Mouse (Mus musculus): Measurements from ENCODE around the gene Chd4. TPM values are rescaled to one million over a fixed set of nuclear protein-coding genes. Genes with fewer than 3 reads are reported as not detected.
"Not testable (repeated sequence)": the region's sequence is repeated elsewhere in the genome, so short reads cannot be mapped to it uniquely, and the experiment has no call there.

Chd4 gene
- polyA plus RNA-seq (2015; fragmentation: Nextera tagmentation; extraction: Ambion mirVana) = 89.0 and 107 TPM in 2 replicates

DNA sequence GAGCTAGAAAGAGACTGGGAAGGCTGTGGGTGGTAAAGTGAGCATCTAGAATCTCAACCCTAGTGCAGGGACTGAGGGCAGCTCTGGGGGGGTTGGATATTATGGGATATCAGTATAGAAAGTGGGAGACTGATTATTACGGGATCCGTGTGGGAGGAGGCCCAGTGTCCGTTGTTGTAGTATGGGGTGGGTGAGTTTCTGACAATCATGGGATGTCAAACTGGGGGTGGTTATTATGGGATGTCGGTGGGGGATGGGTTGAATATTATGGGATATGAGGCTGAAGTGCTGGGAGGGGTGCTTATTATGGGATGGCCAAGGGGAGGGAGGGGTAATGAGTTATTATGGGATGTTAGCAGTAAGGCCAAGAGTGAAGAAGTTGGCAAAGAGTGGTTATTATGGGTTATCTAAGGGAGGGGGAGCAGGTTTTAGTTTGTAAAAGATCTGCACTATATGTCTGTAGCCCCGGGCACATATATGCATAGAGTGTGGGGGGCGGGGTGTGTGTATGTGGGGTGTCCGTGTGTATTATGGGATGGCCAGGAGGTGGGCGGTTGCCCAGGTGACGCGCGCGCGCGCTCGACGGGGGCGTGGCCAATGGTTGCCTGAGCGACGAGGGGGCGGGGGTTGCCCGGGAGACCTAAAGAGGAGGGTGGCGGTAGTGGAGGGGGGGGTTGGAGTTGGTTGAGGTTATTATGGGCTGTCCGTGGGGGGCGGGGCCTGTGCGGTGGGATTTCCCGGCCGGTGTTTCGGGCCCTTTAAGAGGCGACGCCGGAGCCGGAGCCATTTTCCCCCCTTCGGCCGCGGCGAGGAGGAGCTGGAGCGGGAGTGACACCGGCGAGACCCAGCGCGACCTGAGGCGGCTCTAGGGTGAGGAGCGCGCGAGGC is at the start of gene Chd4:
Chd4 (plus strand) TSS at position 591 of the 888 bp plus-strand sequence.
- peaks cover 26% of the 10 kb centered on the region for H3K36me3 ChIP-seq
- H3K4me1 ChIP-seq (replicated peaks) = peaks cover 44% of the 10 kb centered on the region
- peak within 1 kb of the TSS; percentile 97 for H3K27ac ChIP-seq (replicated peaks)
- H3K4me2 ChIP-seq = peak within 1 kb of the TSS; percentile 98
- peak within 1 kb of the TSS; percentile 99 for H3K4me3 ChIP-seq
- 1% methylated on average over 42 of the region's 45 CpGs for WGBS
- peak within 1 kb of the TSS; percentile 99 for H3K9ac ChIP-seq
- no peaks in the 10 kb centered on the region for H3K9me3 ChIP-seq
- ATAC-seq (ENCODE audit: low read depth) = peak; percentile 76
- no peaks in the 10 kb centered on the region for H3K27me3 ChIP-seq

DNA sequence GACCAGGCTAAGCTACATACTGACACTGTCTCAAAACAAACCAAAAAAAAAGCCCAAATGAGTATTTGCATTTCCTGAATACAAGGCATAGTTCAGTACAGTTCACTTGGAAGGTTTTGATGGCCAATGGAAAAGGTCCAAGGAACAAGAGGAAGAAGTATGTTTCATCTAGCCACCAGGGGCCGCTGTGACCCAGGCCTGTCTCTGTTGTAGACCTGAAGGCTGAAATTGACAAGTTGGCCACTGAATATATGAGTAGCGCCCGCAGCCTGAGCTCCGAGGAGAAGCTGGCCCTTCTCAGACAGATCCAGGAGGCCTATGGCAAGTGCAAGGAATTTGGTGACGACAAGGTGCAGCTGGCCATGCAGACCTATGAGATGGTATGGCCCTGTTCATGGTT is 49.1 kb upstream of the Chd4 start:
- Histone ChIP-seq H3K27me3 (no peaks in the 10 kb centered on the region), H3K4me3 (no peak overlapping the region), H3K36me3 (peaks cover 81% of the 10 kb centered on the region), H3K9me3 (no peaks in the 10 kb centered on the region), H3K9ac (no peak overlapping the region), H3K27ac (replicated peaks) (no peak overlapping the region), H3K4me2 (no peak overlapping the region), H3K4me1 (replicated peaks) (0 out of 2 replicates have a peak, but pooled peaks cover 2% of the 10 kb centered on the region)
- 34% methylated on average over 5 of the region's 5 CpGs for WGBS
- peak; percentile 62 for ATAC-seq (ENCODE audit: low read depth)

GRCm38 (mm10) chr6:125049678-125050077 is 46.1 kb upstream of the Chd4 start, which contains the start of gene Acrbp:
Gene Acrbp, plus strand, starts transcription at chr6:125049689.
- H3K27ac ChIP-seq (replicated peaks) = no peak within 1 kb of the TSS
- no peak within 1 kb of the TSS for H3K4me2 ChIP-seq
- H3K4me3 ChIP-seq = no peak within 1 kb of the TSS
- 0 out of 2 replicates have a peak, but pooled peaks cover 2% of the 10 kb centered on the region for H3K4me1 ChIP-seq (replicated peaks)
- no peaks in the 10 kb centered on the region for H3K9me3 ChIP-seq
- ATAC-seq (ENCODE audit: low read depth) = no peak
- H3K9ac ChIP-seq = no peak within 1 kb of the TSS
- peaks cover 95% of the 10 kb centered on the region for H3K36me3 ChIP-seq
- no peaks in the 10 kb centered on the region for H3K27me3 ChIP-seq
- WGBS = 39% methylated on average over 20 of the region's 20 CpGs

DNA sequence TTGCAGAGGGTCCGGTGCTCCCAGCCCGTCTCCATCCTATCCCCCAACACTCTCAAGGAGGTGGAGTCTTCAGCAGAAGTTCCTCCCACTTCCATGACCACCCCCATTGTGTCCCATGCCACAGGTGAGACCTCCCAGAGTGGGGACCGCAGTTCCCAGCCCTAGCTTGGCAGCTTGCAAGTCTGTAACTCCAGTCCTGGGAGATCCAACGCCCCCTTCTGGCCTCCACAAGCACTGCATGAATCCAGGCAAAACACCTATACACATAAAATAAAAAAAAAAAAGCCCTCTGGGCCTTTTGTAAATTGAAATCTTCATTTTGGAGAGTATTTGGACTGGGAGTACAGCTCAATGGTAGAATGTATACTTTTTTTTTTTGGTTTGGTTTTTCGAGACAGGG is 44.5 kb upstream of the Chd4 start:
- Histone ChIP-seq H3K9ac (no peak overlapping the region), H3K9me3 (no peaks in the 10 kb centered on the region), H3K27ac (replicated peaks) (no peak overlapping the region), H3K4me2 (no peak overlapping the region), H3K4me3 (no peak overlapping the region), H3K4me1 (replicated peaks) (0 out of 2 replicates have a peak, but pooled peaks cover 2% of the 10 kb centered on the region), H3K27me3 (no peaks in the 10 kb centered on the region), H3K36me3 (peaks cover 93% of the 10 kb centered on the region)
- no peak for ATAC-seq (ENCODE audit: low read depth)
- 65% methylated on average over 5 of the region's 5 CpGs for WGBS

DNA sequence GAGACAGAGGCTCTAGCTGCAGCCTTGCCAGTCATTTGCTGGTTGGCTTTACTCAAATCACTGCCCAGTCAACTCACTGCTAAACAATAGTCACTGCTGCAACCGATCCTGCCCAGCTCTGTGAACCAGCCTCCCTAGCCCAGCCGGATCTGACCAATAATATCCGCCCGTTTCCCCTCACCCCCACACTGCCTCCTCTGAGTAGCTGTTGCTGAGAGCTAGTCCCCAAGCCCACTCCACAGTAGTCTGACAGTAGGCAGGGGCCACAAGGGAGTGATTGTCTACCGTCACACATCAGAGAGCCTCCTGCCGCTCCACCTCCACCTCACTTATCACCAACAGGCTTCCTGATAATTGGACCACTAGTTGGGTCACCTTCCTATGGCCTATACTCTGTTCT is 34.3 kb upstream of the Chd4 start:
- Histone ChIP-seq H3K4me2 (no peak overlapping the region), H3K27ac (replicated peaks) (peak overlapping the region; percentile 28; the same call in 1 of the 2 replicates), H3K9me3 (no peaks in the 10 kb centered on the region), H3K9ac (peak overlapping the region; percentile 23), H3K36me3 (peaks cover 13% of the 10 kb centered on the region; the same call in 1 of the 2 replicates), H3K4me3 (no peak overlapping the region), H3K4me1 (replicated peaks) (peaks cover 9% of the 10 kb centered on the region; the same call in 1 of the 2 replicates), H3K27me3 (no peaks in the 10 kb centered on the region)
- WGBS = 39% methylated on average over 6 of the region's 6 CpGs
- ATAC-seq (ENCODE audit: low read depth) = no peak

DNA sequence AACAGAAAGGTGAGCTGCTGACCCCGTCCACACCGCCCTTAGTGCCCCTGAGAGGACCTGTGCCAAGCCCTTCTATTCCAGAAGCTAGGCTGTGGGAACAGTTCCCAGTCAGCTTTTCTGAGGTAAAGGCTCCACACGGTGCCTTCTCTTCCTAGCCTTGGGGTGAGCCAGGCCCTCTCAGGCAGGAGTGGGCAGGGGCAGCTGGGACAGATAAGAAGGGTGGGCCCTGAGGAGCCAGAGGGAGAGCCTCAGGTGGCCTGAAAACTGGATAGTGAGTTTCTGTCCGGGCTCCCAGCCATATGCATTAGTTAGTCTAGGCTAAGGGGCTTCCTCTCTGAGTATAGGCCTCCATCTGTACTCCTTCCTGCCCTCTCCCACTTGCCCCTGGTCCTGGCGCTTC is 33.3 kb upstream of the Chd4 start:
- WGBS = 81% methylated on average over 5 of the region's 5 CpGs
- no peak overlapping the region for H3K4me2 ChIP-seq
- H3K4me1 ChIP-seq (replicated peaks) = peaks cover 9% of the 10 kb centered on the region; the same call in 1 of the 2 replicates
- no peak for ATAC-seq (ENCODE audit: low read depth)
- H3K36me3 ChIP-seq = peaks cover 5% of the 10 kb centered on the region; the same call in 1 of the 2 replicates
- H3K9ac ChIP-seq = no peak overlapping the region
- H3K4me3 ChIP-seq = no peak overlapping the region
- H3K9me3 ChIP-seq = no peaks in the 10 kb centered on the region
- no peak overlapping the region for H3K27ac ChIP-seq (replicated peaks)
- no peaks in the 10 kb centered on the region for H3K27me3 ChIP-seq

DNA sequence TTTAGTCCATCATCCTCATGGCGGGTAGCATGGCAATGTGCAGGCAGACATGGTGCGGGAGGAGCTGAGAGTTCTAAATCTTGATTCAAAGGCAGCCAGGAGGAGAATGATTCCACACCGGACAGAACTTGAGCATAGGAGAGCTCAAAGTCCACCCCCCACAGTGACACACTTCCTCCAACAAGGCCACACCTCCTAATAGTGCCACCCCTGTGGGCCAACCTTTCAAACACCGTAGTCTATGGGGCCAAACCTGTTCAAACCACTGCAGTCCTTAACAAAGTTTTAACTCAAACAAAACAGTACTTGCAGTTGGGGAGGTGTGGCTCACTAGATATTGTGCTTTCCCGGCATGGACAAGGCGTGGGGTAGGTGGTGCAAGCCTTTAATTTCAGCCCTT is 31.9 kb upstream of the Chd4 start:
- 84% methylated on average over 6 of the region's 6 CpGs for WGBS
- H3K27ac ChIP-seq (replicated peaks) = no peak overlapping the region
- no peak overlapping the region for H3K9ac ChIP-seq
- H3K4me1 ChIP-seq (replicated peaks) = peaks cover 9% of the 10 kb centered on the region; the same call in 1 of the 2 replicates
- no peaks in the 10 kb centered on the region for H3K9me3 ChIP-seq
- H3K27me3 ChIP-seq = no peaks in the 10 kb centered on the region
- H3K4me2 ChIP-seq = no peak overlapping the region
- no peaks in the 10 kb centered on the region for H3K36me3 ChIP-seq
- ATAC-seq (ENCODE audit: low read depth) = no peak
- H3K4me3 ChIP-seq = no peak overlapping the region

- H3K36me3 ChIP-seq; H3K9me3 ChIP-seq; H3K4me3 ChIP-seq; H3K4me1 ChIP-seq (replicated peaks); H3K4me2 ChIP-seq; H3K9ac ChIP-seq; ATAC-seq (ENCODE audit: low read depth); H3K27me3 ChIP-seq; H3K27ac ChIP-seq (replicated peaks): not testable (repeated sequence)
- WGBS = no CpG with 5 or more reads among the region's 1 CpGs
These were observed 30.6 kb upstream of the Chd4 start for GRCm38 (mm10) chr6:125065223-125065622.

- no peak within 1 kb of the TSS for H3K4me3 ChIP-seq
- peaks cover 15% of the 10 kb centered on the region for H3K4me1 ChIP-seq (replicated peaks)
- H3K4me2 ChIP-seq = no peak within 1 kb of the TSS
- no peaks in the 10 kb centered on the region for H3K36me3 ChIP-seq
- WGBS = 58% methylated on average over 8 of the region's 8 CpGs
- H3K9me3 ChIP-seq = no peaks in the 10 kb centered on the region
- no peak for ATAC-seq (ENCODE audit: low read depth)
- H3K9ac ChIP-seq = no peak within 1 kb of the TSS
- H3K27ac ChIP-seq (replicated peaks) = no peak within 1 kb of the TSS
- no peaks in the 10 kb centered on the region for H3K27me3 ChIP-seq
These were observed 28.2 kb upstream of the Chd4 start, which contains the start of gene Lpar5 for GRCm38 (mm10) chr6:125067571-125067995. Gene Lpar5, plus strand, starts transcription at chr6:125067920.

DNA sequence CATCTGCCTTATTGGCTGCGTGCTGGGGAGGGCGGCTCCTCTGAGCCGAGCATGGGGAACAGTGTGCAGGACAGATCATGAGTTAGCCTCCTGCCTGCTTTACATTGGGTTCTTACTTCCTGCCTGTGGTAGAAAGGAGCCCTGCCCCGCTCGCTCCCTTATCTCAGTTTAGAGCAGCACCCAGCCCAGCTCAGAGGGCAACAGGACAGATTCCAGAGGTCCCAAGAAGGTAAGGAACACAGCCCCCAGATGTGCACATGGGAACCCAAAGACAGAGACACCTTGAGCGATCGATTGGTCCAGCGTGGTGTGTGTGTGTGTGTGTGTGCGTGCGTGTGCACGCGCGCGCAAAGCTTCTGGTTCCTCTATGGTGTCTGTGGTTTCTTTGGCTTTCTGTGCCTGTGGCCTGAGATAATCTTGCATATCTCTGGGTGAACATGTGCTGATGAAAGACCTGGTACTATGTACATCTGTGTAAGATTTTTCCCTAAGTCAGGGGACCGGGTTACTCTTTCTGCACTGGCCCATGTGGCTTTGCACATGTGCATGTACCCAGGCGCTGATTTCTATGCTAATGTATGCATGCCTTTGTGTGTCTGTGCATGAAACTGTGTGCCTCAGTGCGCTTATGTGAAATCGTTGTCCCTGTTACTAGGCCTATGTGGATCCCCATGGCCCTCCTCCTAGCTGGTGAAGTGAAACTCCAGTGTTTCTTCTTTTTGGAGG is 24.4 kb upstream of the Chd4 start:
- peak overlapping the region; percentile 85 for H3K27ac ChIP-seq (replicated peaks)
- H3K9ac ChIP-seq = no peak overlapping the region
- H3K36me3 ChIP-seq = no peaks in the 10 kb centered on the region
- ATAC-seq (ENCODE audit: low read depth) = peak; percentile 83
- no peaks in the 10 kb centered on the region for H3K27me3 ChIP-seq
- no peak overlapping the region for H3K4me2 ChIP-seq
- H3K9me3 ChIP-seq = no peaks in the 10 kb centered on the region
- H3K4me1 ChIP-seq (replicated peaks) = peaks cover 15% of the 10 kb centered on the region
- no peak overlapping the region for H3K4me3 ChIP-seq
- 79% methylated on average over 18 of the region's 18 CpGs for WGBS

GRCm38 (mm10) chr6:125071896-125072279 is 23.9 kb upstream of the Chd4 start:
- no peaks in the 10 kb centered on the region for H3K36me3 ChIP-seq
- WGBS = 8% methylated on average over 2 of the region's 2 CpGs

GRCm38 (mm10) chr6:125073825-125074224 is 22.0 kb upstream of the Chd4 start:
- Histone ChIP-seq H3K27ac (replicated peaks) (no peak overlapping the region), H3K4me2 (no peak overlapping the region), H3K9me3 (no peaks in the 10 kb centered on the region), H3K4me3 (no peak overlapping the region), H3K4me1 (replicated peaks) (peaks cover 15% of the 10 kb centered on the region), H3K9ac (no peak overlapping the region), H3K36me3 (no peaks in the 10 kb centered on the region), H3K27me3 (no peaks in the 10 kb centered on the region)
- 77% methylated on average over 8 of the region's 8 CpGs for WGBS
- no peak for ATAC-seq (ENCODE audit: low read depth)

More at GRCm38 (mm10) chr6:125071896-125072279, 23.9 kb upstream of the Chd4 start:
- H3K4me3 ChIP-seq = no peak overlapping the region
- H3K27me3 ChIP-seq = no peaks in the 10 kb centered on the region
- peaks cover 15% of the 10 kb centered on the region for H3K4me1 ChIP-seq (replicated peaks)
- peak; percentile 89 for ATAC-seq (ENCODE audit: low read depth)
- H3K9ac ChIP-seq = no peak overlapping the region
- no peaks in the 10 kb centered on the region for H3K9me3 ChIP-seq
- H3K27ac ChIP-seq (replicated peaks) = peak overlapping the region; percentile 85
- H3K4me2 ChIP-seq = no peak overlapping the region

Data from neural tube, embryonic 13.5 days (tissue).